Mouse (Mus musculus) heart, embryonic 10.5 days (tissue): ENCODE measurements around the gene Fam110a. TPM values are rescaled to one million over a fixed set of nuclear protein-coding genes. Genes with fewer than 3 reads are reported as not detected.

Experiments used
- DNase-seq: peaks from one replicate; pipeline ENCODE4 v3.0.0-alpha.2; 2017; ENCODE audit warnings: low spot score
- H3K27ac ChIP-seq: fragments of 300-500 bp; sonication (generic); 2 replicates; pipeline ENCODE4 v1.5.1; 2016; ENCODE audit warnings: mild to moderate bottlenecking
- H3K27me3 ChIP-seq: fragments of 300-500 bp; sonication (generic); 2 replicates; pipeline ENCODE4 v1.6.1; 2016; ENCODE audit warnings: mild to moderate bottlenecking; ENCODE audit not compliant: poor library complexity, insufficient read depth, severe bottlenecking
- H3K36me3 ChIP-seq: fragments of 300-500 bp; sonication (generic); 2 replicates; pipeline ENCODE4 v1.6.1; 2016; ENCODE audit warnings: mild to moderate bottlenecking, moderate library complexity
- H3K4me1 ChIP-seq: fragments of 300-500 bp; sonication (generic); 2 replicates; pipeline ENCODE4 v1.6.1; 2016; ENCODE audit warnings: mild to moderate bottlenecking
- H3K4me3 ChIP-seq: fragments of 300-500 bp; sonication (generic); 2 replicates; pipeline ENCODE4 v1.5.1; 2016; ENCODE audit warnings: mild to moderate bottlenecking, moderate library complexity
- H3K9me3 ChIP-seq: fragments of 300-500 bp; sonication (generic); 2 replicates; pipeline ENCODE4 v1.6.1; 2016; ENCODE audit warnings: mild to moderate bottlenecking, moderate library complexity
- WGBS: fragments of 180-500 bp; shearing (Covaris S2); methylation state at CpG from one replicate; pipeline ENCODE4 v1.1.7; 2016; 5-methylcytosine and 5-hydroxymethylcytosine counted together
- polyA plus RNA-seq: library from polyadenylated mRNA; unstranded; fragments of >200 nt; fragmentation: Nextera tagmentation; extraction: Ambion mirVana; gene quantifications from 2 replicates; pipeline ENCODE4 v1.2.1, GENCODE M21; 2016

Gene Fam110a
- polyA plus RNA-seq, 1 experiment from 2014 or later = 16.3 TPM

- no peaks in the 10 kb centered on the region for H3K9me3 ChIP-seq
- H3K36me3 ChIP-seq = no peaks in the 10 kb centered on the region
- DNase-seq = no peak
- peaks cover 50% of the 10 kb centered on the region for H3K27me3 ChIP-seq
- WGBS = 87% methylated on average over 3 of the region's 3 CpGs
- no peak overlapping the region for H3K4me3 ChIP-seq
- no peak overlapping the region for H3K27ac ChIP-seq
- peaks cover 60% of the 10 kb centered on the region for H3K4me1 ChIP-seq
Measured at GRCm38 (mm10) chr2:151976067-151976466, 4.0 kb downstream of the Fam110a start.

DNA sequence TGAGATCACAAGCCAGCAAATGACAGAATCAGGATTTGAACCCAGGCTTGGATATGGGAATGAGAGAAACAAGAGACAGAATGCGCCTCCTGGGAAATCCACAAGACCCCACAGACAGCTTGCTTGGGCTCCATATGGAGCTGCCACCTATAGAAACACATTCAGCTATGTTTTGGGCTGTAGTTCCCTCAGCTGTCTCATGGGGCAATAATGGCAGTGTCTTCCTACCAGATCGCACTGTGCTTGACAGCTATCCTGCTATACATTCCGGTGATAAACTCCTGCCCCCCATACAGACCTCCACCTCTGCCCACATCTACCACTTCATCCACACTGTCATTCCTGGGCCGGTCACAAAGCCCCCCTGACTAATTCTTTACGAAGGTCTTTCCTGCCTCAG is 4.7 kb downstream of the Fam110a start:
- Histone ChIP-seq H3K27ac (no peak overlapping the region), H3K4me1 (peaks cover 63% of the 10 kb centered on the region), H3K36me3 (no peaks in the 10 kb centered on the region; the same call in 1 of the 2 replicates), H3K27me3 (peaks cover 50% of the 10 kb centered on the region), H3K9me3 (no peaks in the 10 kb centered on the region), H3K4me3 (no peak overlapping the region)
- 83% methylated on average over 5 of the region's 5 CpGs for WGBS
- DNase-seq = no peak

- WGBS = 6% methylated on average over 36 of the region's 36 CpGs
- H3K4me1 ChIP-seq = peaks cover 58% of the 10 kb centered on the region
- peaks cover 13% of the 10 kb centered on the region for H3K36me3 ChIP-seq
- H3K9me3 ChIP-seq = no peaks in the 10 kb centered on the region
- H3K27me3 ChIP-seq = peaks cover 64% of the 10 kb centered on the region
- no peak for DNase-seq
- H3K27ac ChIP-seq = peak overlapping the region; percentile 30
- H3K4me3 ChIP-seq = peak overlapping the region; percentile 50
Measured at GRCm38 (mm10) chr2:151973595-151974562, 6.1 kb downstream of the Fam110a start.

- Histone ChIP-seq H3K4me1 (peaks cover 54% of the 10 kb centered on the region), H3K4me3 (peak overlapping the region; percentile 50)
Measured at GRCm38 (mm10) chr2:151972880-151973594, 7.0 kb downstream of the Fam110a start.

DNA sequence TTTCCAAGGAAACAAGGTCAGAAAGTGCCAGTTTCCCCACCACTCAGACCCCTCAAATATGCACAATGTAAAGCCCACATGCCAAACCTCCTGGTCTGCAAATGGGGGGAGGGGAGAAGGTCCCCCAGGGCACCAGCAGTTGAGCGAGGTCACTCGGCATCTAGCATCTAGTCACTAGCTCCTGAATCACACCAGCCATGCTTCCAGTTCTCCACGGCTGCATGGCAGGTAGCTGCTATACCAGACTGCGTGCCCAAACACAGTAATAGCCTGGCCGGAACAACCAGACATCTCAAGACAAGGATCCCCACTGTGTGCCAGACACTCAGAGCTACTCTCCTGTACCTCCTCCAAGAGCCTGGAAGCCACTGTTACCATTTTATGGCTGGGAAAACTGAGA is 8.3 kb downstream of the Fam110a start:
- Histone ChIP-seq H3K4me1 (peaks cover 52% of the 10 kb centered on the region), H3K27me3 (peaks cover 85% of the 10 kb centered on the region)
- 83% methylated on average over 5 of the region's 5 CpGs for WGBS

More at GRCm38 (mm10) chr2:151972880-151973594, 7.0 kb downstream of the Fam110a start:
- Histone ChIP-seq H3K36me3 (peaks cover 18% of the 10 kb centered on the region), H3K27ac (peak overlapping the region; percentile 30), H3K27me3 (peaks cover 72% of the 10 kb centered on the region), H3K9me3 (no peaks in the 10 kb centered on the region)
- 12% methylated on average over 23 of the region's 23 CpGs for WGBS
- DNase-seq = no peak

DNA sequence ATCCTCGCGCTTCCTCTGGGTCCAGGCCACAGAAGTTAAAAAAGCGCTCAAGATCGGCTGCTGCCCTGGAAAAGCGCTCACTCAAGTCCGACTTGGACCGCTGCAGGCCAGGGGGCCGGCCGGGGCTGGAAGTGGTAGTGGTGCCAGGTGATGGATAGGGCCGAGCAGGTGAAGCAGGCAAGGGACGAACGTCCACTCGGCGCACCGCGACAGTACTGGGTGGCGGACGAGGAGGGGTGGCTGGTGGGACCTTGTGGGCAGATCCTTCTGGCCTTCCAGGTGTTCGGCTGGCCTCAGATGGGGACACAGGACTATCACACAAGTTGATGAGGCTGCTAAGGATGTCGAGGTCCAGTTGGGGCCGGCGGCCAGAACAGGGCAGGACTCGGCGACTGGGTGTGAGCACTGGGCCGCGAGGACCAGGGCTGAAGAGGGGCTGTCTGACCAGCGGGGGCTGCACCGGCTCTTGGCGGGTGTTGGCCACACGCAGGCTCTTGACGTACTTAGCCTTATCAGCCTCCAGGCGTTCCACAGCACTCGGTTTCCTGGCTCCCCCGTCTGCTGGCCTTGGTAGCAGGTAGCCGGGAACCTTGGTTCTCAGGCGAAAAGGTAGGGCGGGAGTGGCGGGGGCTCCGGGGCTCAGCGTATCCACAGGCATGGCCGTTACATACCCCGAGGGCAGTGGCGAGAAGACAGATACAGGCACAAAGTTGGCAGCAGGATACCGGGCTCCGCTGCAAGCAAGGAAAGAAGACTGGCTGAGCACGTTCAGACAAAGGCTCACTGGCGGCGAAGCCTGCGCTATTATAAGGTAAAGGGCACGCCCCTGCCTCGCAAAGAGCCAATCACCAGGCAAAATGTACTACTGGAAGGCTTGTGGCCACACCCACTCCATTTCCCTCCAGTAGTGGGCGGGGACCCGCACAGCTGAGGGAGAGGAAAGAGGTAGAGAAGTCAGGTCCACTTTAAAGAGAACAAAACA is 9.5 kb downstream of the Fam110a start:
- Histone ChIP-seq H3K36me3 (peaks cover 18% of the 10 kb centered on the region), H3K27ac (peak overlapping the region; percentile 83), H3K9me3 (no peaks in the 10 kb centered on the region), H3K27me3 (peaks cover 84% of the 10 kb centered on the region), H3K4me1 (peaks cover 52% of the 10 kb centered on the region), H3K4me3 (peak overlapping the region; percentile 52)
- peak; percentile 95 for DNase-seq
- WGBS = 36% methylated on average over 53 of the region's 53 CpGs

More for the DNA sequence above, 8.3 kb downstream of the Fam110a start:
- no peak overlapping the region for H3K4me3 ChIP-seq
- no peak for DNase-seq
- H3K9me3 ChIP-seq = no peaks in the 10 kb centered on the region
- H3K36me3 ChIP-seq = peaks cover 18% of the 10 kb centered on the region
- H3K27ac ChIP-seq = no peak overlapping the region

DNA sequence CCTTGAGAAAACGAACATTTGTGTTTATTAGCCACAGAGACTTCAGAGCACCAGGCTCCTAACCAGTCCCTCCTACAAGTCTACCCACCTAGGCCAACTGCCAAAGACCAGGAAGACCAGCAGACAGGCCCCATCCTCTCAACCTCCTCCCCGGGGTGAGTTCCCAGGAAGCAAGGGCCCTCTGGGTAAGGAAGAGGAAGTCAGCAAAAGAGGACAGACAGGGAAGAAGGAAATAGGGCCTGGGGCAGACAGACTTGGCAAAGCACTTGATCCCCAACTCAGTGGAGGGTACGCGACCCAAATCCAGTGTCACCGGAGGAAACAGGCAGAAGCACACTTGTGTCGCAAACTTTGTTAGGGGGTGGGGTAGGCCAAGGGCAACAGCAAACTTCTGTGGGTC is 10.6 kb downstream of the Fam110a start:
- Histone ChIP-seq H3K4me3 (no peak overlapping the region), H3K36me3 (peaks cover 18% of the 10 kb centered on the region), H3K27me3 (peaks cover 82% of the 10 kb centered on the region), H3K9me3 (no peaks in the 10 kb centered on the region), H3K4me1 (peaks cover 57% of the 10 kb centered on the region), H3K27ac (no peak overlapping the region)
- WGBS = 85% methylated on average over 6 of the region's 6 CpGs
- DNase-seq = no peak

GRCm38 (mm10) chr2:151968986-151969385 is 11.0 kb downstream of the Fam110a start:
- H3K9me3 ChIP-seq = no peaks in the 10 kb centered on the region
- no peak overlapping the region for H3K27ac ChIP-seq
- no peak for DNase-seq
- no peak overlapping the region for H3K4me3 ChIP-seq
- peaks cover 18% of the 10 kb centered on the region for H3K36me3 ChIP-seq
- H3K4me1 ChIP-seq = peaks cover 57% of the 10 kb centered on the region
- H3K27me3 ChIP-seq = peaks cover 82% of the 10 kb centered on the region
- WGBS = 87% methylated on average over 7 of the region's 7 CpGs

DNA sequence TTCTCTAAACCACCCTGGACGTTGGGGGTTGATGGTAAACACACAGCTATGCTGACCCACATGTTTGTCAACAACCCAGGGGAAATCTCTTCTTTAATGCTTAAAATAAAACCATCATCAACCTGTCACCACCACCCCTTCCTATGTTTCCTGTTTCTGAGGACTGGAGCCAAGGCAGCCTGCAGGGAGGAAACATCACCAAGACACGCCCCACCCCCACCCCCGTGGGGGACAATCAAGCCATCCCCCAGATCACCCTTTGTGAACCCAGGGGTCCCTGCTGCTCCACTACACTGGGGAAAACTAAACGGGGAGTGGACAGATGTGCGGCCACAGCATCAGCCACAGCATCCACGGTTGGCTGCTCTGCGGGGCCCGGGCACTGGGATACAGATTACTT is 11.6 kb downstream of the Fam110a start:
- Histone ChIP-seq H3K27ac (no peak overlapping the region), H3K27me3 (peaks cover 79% of the 10 kb centered on the region), H3K4me3 (no peak overlapping the region), H3K4me1 (peaks cover 57% of the 10 kb centered on the region), H3K36me3 (peaks cover 18% of the 10 kb centered on the region), H3K9me3 (no peaks in the 10 kb centered on the region)
- 76% methylated on average over 8 of the region's 8 CpGs for WGBS
- no peak for DNase-seq

DNA sequence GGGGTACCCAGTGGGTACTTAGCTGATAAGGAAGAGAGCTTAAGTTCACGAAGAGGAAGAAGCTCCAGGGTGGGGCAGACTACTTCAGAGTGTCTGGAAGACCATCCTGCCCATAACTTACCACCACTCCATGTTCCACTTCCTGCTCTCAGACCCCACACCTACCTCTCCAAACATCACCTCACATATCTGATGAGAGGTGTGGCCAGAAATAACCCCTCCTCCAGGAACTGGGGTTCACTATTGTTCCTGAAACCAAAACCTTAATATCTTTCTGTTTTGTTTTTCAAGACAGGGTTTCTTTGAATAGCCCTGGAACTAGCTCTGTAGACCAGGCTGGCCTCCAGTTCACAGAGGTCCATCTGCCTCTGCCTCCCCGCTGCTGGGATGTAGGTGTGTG is 12.2 kb downstream of the Fam110a start:
- Histone ChIP-seq H3K4me3 (no peak overlapping the region), H3K27ac (no peak overlapping the region), H3K36me3 (peaks cover 18% of the 10 kb centered on the region), H3K27me3 (peaks cover 76% of the 10 kb centered on the region), H3K9me3 (no peaks in the 10 kb centered on the region), H3K4me1 (peaks cover 57% of the 10 kb centered on the region)
- WGBS = 63% methylated on average over 2 of the region's 2 CpGs
- no peak for DNase-seq

DNA sequence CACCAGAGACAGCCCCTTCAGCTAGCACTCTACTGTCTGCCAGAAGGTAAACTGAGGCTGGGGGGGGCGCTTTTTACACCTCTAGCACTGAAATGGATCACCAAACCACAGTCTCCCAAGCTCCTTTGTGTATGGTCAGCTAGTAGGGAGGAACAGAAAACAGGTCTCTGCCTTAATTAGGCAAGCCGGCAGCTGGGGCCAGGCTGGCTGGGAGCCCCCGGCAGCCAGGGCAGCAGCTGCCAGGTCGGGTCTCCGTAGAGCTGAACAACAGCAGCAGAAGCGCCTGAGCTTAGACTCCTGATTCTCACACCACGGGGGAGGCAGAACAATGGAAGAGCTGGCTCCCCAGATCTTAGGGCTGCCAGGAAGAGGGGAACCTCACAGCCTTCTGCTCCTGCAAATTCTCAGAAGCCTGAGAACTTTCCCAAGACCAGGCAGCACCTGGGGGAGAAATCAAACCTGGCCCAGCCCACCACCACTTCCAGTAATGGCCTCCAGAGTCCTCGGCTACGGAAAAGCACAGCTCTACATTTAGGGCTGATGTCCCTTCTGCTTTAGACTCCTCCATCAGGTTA is 12.8 kb downstream of the Fam110a start:
- peaks cover 71% of the 10 kb centered on the region for H3K27me3 ChIP-seq
- no peak overlapping the region for H3K27ac ChIP-seq
- no peaks in the 10 kb centered on the region for H3K9me3 ChIP-seq
- WGBS = 34% methylated on average over 9 of the region's 9 CpGs
- no peak overlapping the region for H3K4me3 ChIP-seq
- DNase-seq = no peak
- peaks cover 57% of the 10 kb centered on the region for H3K4me1 ChIP-seq
- H3K36me3 ChIP-seq = peaks cover 18% of the 10 kb centered on the region

DNA sequence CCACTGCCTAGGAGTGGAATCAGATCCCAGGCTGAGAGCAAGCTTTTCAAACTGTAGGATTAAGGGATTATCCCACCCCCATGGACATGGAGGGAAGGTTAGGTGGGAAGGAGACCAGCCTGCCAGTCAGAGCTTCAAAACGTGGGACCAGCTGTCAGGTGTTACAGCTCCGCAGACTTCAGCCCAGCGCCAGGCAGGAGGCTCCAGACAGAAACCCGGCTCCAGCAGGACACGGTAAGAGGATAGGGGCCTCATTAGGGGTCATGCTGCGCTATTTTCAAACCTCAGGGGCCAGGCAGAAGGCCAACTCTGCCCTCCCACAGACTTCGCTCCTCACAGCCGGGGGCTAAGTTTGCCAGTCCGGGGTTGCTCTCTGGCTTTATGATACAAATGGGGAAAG is 16.0 kb downstream of the Fam110a start:
- peak; percentile 82 for DNase-seq
- peaks cover 47% of the 10 kb centered on the region for H3K27me3 ChIP-seq
- H3K4me3 ChIP-seq = peak overlapping the region; percentile 31; the same call in 1 of the 2 replicates
- peak overlapping the region; percentile 69 for H3K27ac ChIP-seq
- H3K4me1 ChIP-seq = peaks cover 66% of the 10 kb centered on the region
- H3K9me3 ChIP-seq = no peaks in the 10 kb centered on the region
- 7% methylated on average over 9 of the region's 9 CpGs for WGBS
- H3K36me3 ChIP-seq = peaks cover 6% of the 10 kb centered on the region
